Mouse (Mus musculus) MEL (cell line): ENCODE measurements at regions not wholly inside any gene's neighbourhood (a gene's known extent, or its start where the extent isn't known, plus 50 kb on each side); places are given as distances from the start of the nearest gene placed in this dataset.

Experiments
- MEF2A ChIP-seq: IDR thresholded peaks from 2 replicates; pipeline ENCODE4 v1.6.1; 2014; ENCODE audit warnings: low read depth, mild to moderate bottlenecking, inconsistent platforms, low read length, improper control_type of control experiment; ENCODE audit not compliant: poor library complexity, insufficient replicate concordance, severe bottlenecking; ENCODE audit errors: extremely low read depth
- USF1 ChIP-seq: IDR thresholded peaks from 2 replicates; pipeline ENCODE4 v1.6.1; 2014; ENCODE audit warnings: low read depth, mild to moderate bottlenecking, inconsistent platforms, low read length, improper control_type of control experiment, moderate library complexity

GRCm38 (mm10) chr8:97431467-97431866, 1543.1 kb upstream of the Got2 start:
- TF ChIP-seq USF1 (no peak), MEF2A (no peak)
